Mouse (Mus musculus): ENCODE measurements around the gene Vps45.
A peak's percentile ranks its signal among the peaks of the same experiment; 100 is the strongest.
"Not testable (repeated sequence)": the region's sequence is repeated elsewhere in the genome, so short reads cannot be mapped to it uniquely, and the experiment has no call there.

Gene Vps45

DNA sequence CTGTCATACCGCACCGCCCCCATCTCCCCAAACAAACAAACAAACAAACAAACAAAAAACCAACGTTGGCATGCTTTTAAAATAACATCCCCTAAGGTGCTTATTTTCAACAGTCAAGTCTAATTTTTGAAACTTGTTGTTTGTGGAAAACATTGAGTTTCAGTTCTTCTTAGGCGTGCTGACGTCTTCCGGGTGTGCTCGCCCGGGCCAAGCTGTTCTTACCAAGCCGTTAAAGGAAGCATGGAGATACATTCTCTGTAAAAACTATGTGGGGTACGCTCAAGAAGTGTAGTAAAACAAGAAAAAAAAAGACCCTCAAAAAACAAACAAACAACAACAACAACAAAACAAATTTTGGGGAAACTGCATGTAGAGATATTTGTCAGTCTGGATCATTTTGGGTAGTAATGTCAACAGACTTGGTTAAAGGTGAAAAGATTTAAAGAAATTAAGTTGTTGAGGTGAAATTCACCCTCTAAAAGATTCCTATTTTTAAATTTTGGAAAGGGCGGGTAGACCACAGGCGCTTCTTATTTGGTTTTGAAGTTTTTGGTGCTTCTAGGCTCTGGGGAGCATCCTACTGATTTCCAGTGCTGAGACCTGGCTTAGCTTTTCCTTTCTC, 85.9 kb downstream of the Vps45 start:
- DNase-seq (ENCODE audit: low spot score): no peak

DNA sequence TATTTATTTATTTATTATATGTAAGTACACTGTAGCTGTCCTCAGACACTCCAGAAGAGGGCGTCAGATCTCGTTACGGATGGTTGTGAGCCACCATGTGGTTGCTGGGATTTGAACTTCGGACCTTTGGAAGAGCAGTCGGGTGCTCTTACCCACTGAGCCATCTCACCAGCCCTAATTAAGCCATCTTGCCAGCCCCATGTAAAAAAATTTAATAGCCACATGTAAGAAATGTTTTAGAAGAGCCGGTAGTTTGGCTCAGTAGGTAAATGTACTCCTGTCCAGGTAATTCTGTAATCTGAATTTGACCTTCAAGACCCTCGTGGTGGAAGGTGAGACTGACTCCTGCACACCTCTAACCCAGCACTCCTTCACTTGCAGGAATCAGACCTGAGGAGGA, 87.6 kb downstream of the Vps45 start:
- not testable (repeated sequence) for DNase-seq (ENCODE audit: low spot score)

- no peak for DNase-seq (ENCODE audit: low spot score)
These were observed 89.0 kb downstream of the Vps45 start for GRCm38 (mm10) chr3:95969277-95969676.

DNA sequence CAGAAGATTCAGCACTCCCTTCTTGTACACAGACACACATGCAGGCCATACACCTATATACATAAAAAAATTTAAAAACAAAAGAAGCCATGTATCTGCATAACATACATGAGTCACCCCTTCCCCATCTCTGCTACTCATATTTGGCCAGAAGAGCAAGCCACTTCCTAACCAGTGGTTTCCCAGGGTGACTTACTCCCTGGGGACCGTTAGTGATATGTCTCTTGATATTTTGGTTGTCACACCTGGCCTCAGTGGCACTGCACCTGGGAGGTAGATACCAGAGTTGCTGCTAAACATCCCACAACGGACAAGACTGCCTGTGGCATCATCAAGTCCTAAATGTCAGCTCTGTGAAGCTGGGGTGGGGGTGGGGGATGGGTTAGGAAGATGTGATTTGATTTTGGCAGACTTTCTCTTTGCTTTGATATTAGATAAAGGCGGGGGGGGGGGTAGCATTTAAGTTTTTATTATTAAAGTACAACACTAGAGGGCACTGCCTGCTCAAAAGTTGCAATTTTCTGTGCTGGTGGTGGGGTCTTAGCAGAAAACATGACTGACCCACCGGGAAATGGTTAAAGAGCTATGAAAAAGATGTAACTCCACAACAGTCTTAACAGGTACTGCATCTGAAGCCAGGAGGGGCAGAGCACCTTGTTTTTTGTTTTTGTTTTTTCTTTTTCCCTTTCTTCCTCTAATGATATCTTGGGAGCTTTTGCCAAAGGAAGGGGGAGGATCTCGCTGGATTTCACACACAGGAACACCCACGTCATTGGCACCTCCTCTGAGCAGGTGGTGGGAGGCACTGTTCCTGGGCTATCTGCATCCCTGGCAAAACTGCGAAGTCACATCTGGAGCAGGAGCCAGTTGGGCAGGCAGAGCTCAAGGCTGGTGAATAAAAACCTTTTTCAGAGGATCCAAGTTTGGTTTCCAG, 92.5 kb downstream of the Vps45 start:
- DNase-seq (ENCODE audit: low spot score): peak; percentile 24

DNA sequence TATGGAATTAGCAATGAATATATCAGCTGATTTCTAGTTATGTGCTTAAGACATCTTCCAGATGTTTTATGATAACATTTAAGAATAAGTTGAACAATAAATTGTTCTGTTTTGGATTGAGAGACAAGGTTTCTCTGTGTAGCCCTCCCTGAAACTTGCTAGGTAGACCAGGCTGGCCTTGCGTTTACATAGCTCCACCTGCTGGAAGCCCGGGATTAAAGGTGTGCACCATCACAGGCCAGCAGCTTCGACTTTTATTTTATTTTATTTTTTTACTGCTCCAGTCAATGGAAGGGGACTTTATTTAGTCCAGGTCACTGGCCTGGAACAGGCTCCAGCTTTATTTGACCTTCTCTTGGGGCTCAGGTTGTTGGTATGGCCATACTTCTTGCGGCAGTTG, 94.6 kb downstream of the Vps45 start:
- no peak for DNase-seq (ENCODE audit: low spot score)

DNA sequence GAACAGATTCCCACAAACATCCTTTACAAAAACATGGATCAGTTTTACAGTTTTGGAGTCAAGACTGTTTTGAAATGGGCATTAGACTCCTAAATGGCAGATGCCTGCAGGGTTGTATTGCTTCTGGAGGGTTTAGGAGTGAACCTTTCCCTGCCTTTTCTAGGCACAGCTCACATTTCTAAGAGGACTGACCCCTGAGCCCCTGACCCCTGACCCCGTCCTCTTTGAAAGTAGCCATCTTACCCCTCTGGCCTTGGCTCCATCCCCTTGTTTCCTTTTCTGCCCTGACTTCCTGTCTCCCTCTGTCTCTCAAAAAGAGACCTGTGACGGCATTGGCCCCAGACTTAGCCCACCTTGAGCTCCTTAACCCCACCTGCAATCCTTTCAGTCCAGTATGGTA, 95.0 kb downstream of the Vps45 start:
- DNase-seq (ENCODE audit: low spot score): no peak

DNA sequence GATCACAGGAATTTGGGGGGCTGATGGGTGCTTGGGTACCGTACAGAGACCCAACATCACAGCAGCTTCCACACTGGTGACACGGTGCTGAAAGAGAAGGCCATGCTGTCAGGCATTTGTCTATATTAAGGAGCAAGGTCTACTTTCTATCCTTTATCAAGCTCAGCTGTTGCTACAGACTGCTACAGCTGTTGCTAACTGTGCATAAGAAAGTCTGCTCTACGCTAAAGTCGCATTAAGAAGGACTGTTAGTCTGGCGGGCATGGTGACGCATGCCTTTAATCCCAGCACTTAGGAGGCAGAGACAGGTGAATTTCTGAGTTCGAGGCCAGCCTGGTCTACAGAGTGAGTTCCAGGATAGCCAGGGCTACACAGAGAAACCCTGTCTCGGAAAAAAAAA, 96.1 kb downstream of the Vps45 start:
- not testable (repeated sequence) for DNase-seq (ENCODE audit: low spot score)

DNA sequence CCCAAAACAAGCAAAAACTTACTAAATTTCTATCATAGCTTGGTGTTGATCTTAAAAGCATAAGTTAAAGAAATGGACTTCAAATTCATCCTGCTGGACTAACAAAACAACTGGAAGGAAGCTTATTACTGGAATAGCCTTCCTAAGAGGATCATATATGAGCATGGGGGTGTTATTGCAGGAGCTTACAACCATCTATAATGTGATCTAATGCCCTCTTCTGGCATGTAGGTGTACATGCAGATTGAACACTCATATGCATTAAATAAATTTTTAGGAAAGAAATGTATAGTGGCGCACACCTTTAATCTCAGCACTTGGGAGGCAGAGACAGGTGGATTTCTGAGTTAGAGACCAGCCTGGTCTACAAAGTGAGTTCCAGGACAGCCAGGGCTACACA, 98.5 kb downstream of the Vps45 start:
- DNase-seq (ENCODE audit: low spot score): no peak

DNA sequence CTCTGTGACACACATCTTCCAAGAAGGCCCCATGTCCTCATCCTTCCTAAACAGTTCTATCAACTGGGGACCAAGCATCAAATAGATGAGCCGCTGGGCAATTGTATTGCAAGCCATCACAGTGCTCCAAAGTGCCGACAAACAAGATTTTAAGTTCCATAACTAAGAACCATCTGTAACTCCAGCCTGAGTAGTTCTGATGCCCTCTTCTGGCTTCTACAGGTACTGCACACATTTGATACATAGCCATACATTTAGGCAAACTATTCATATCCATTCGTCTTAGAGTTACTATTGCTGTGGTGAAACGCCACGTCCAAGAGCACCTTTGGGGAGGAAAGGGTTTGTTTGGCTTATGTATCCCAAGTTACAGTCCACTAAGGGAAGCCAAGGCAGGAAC, 99.2 kb downstream of the Vps45 start:
- no peak for DNase-seq (ENCODE audit: low spot score)

DNA sequence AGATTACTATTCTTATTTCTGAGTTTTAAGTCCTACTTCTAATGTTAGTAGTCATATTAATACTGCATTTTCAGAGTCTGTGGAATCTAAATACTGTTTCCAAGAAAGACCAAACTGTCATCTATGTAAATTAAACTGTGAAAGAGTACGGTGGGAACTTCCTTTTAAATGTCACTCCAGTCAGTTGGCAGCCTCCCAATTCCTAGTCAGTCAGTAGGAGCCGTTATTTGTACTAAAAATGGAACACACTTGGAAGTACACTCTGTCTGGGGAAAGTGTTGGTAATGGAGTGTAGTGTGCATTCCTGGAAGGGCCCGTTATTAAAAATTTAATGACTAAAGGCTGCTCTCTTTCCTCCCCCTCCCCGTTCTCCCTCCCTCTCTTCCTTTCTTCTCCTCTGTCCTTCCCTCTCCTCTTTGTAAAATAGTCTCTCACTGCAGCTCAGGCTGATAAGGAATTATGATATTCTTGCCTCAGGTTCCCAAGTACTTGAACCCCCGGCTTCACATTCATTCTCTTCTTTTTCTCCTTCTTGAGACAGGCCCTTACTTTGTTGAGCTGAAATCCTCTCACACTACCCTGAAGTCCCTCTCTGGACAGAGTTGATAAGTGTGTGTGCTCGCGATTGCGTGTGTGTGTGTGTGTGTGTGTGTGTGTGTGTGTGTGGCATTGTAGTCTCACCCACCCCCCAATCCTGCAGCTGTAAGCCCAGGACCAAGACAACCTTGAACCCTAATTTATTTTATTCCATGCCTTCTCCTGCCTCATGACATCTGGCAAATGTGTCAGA, 100.7 kb downstream of the Vps45 start:
- no peak for DNase-seq (ENCODE audit: low spot score)

DNA sequence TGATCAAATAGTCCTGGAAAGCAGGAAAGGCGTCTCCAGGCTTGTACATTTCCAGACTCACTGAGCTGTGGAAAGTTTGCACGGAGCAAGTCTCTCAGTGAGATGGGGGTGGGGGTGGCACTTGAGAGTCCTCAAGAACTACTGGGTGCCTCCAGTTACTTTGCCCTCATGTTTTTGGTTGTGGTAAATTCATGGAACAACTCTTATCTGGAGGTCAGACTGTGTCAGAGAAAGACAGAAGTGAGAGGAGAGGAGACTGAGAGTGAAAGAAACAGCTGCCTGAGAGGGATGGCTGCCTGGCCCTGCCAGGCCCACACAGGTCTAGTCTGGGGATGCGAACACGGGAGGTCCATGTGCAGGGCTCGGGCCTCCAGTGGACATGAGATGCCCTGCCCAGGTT, 102.9 kb downstream of the Vps45 start:
- DNase-seq (ENCODE audit: low spot score): no peak

- not testable (repeated sequence) for DNase-seq (ENCODE audit: low spot score)
These were observed 103.6 kb downstream of the Vps45 start for GRCm38 (mm10) chr3:95954648-95955173.

DNA sequence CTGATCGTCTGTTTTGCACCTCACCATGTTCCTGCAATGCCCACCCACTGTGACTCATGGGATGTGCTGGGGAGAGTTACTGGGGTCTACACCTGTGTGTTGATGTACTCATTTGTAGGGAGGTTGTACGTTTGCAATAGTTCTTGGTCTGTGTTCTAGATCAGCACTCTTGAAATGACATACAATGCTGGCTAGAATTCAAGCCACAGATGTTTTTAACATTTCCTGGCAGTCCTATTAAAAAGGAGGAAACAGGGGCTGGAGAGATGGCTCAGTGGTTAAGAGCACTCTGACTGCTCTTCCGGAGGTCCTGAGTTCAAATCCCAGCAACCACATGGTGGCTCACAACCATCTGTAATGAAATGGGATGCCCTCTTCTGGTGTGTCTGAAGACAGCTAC, 104.7 kb downstream of the Vps45 start:
- DNase-seq (ENCODE audit: low spot score): no peak

- no peak for DNase-seq (ENCODE audit: low spot score)
These were observed 105.2 kb downstream of the Vps45 start for GRCm38 (mm10) chr3:95953023-95953422.

- not testable (repeated sequence) for DNase-seq (ENCODE audit: low spot score)
These were observed 106.7 kb downstream of the Vps45 start for GRCm38 (mm10) chr3:95951566-95951965.

GRCm38 (mm10) chr3:95950763-95951551, 107.3 kb downstream of the Vps45 start:
- DNase-seq (ENCODE audit: low spot score): peak; percentile 87

Data from ovary, postnatal 36 days (tissue).